Comparison of ENCODE assay signal across 35 mouse cellular contexts in genomic region chr2:89912616-89913015, GRCm38 (mm10). TPM values are rescaled to one million over a fixed set of nuclear protein-coding genes. Genes with fewer than 3 reads are reported as not detected.
"Had no signal": no experiment of that assay in that cellular context is flagged by ENCODE, and none has a peak within 500 bp of the region (broad histone marks: within the 10 kb centered on the region; RNA-seq: fewer than 3 reads in every experiment).

No protein-coding gene starts in this region.

RNA-seq across cellular contexts. Expression of gene Olfr1258, which starts 14.5 kb away (rescaled TPM):
- total RNA-seq: common myeloid progenitor, adult 5-6 weeks; forebrain, postnatal 0 days; gastrocnemius, adult 18-20 months; gastrocnemius, adult 2 months; gastrocnemius, adult 8-10 months; gastrocnemius, postnatal 10 days; gastrocnemius, postnatal 14 days; gastrocnemius, postnatal 25 days; gastrocnemius, postnatal 36 days; gastrocnemius, postnatal 4 days; granulocyte monocyte progenitor cell, adult 5-6 weeks; heart, adult 18-20 months; heart, adult 2 months; heart, adult 8-10 months had no signal
- polyA plus RNA-seq: cortical plate, adult 2 months; embryonic facial prominence, embryonic 10.5 days; embryonic facial prominence, embryonic 11.5 days; embryonic facial prominence, embryonic 12.5 days; embryonic facial prominence, embryonic 13.5 days; erythroblast, embryonic 14.5 days; forebrain, embryonic 10.5 days; forebrain, embryonic 11.5 days; forebrain, embryonic 12.5 days; forebrain, embryonic 13.5 days; forebrain, embryonic 14.5 days; forebrain, embryonic 15.5 days; forebrain, embryonic 16.5 days; forebrain, postnatal 0 days; frontal cortex, adult 2 months; gonadal fat pad, adult 2 months; heart, adult 2 months; heart, embryonic 10.5 days; heart, embryonic 11.5 days; heart, embryonic 12.5 days; heart, embryonic 13.5 days had no signal

RNA-seq across cellular contexts. Expression of gene Olfr1257, which starts 34.4 kb away (rescaled TPM):
- total RNA-seq: common myeloid progenitor, adult 5-6 weeks; forebrain, postnatal 0 days; gastrocnemius, adult 18-20 months; gastrocnemius, adult 2 months; gastrocnemius, adult 8-10 months; gastrocnemius, postnatal 10 days; gastrocnemius, postnatal 14 days; gastrocnemius, postnatal 25 days; gastrocnemius, postnatal 36 days; gastrocnemius, postnatal 4 days; granulocyte monocyte progenitor cell, adult 5-6 weeks; heart, adult 18-20 months; heart, adult 2 months; heart, adult 8-10 months had no signal
- polyA plus RNA-seq: cortical plate, adult 2 months; embryonic facial prominence, embryonic 10.5 days; embryonic facial prominence, embryonic 11.5 days; embryonic facial prominence, embryonic 12.5 days; embryonic facial prominence, embryonic 13.5 days; embryonic facial prominence, embryonic 14.5 days; embryonic facial prominence, embryonic 15.5 days; erythroblast, embryonic 14.5 days; forebrain, embryonic 10.5 days; forebrain, embryonic 11.5 days; forebrain, embryonic 12.5 days; forebrain, embryonic 13.5 days; forebrain, embryonic 14.5 days; forebrain, embryonic 15.5 days; forebrain, embryonic 16.5 days; forebrain, postnatal 0 days; frontal cortex, adult 2 months; gonadal fat pad, adult 2 months; heart, adult 2 months; heart, embryonic 10.5 days; heart, embryonic 11.5 days; heart, embryonic 12.5 days; heart, embryonic 13.5 days had no signal

RNA-seq across cellular contexts. Expression of gene Olfr1259, which starts 35.8 kb away (rescaled TPM):
- total RNA-seq: common myeloid progenitor, adult 5-6 weeks; forebrain, postnatal 0 days; gastrocnemius, adult 18-20 months; gastrocnemius, adult 2 months; gastrocnemius, adult 8-10 months; gastrocnemius, postnatal 10 days; gastrocnemius, postnatal 14 days; gastrocnemius, postnatal 25 days; gastrocnemius, postnatal 36 days; gastrocnemius, postnatal 4 days; granulocyte monocyte progenitor cell, adult 5-6 weeks; heart, adult 18-20 months; heart, adult 2 months; heart, adult 8-10 months had no signal
- polyA plus RNA-seq: cortical plate, adult 2 months; embryonic facial prominence, embryonic 10.5 days; embryonic facial prominence, embryonic 11.5 days; embryonic facial prominence, embryonic 13.5 days; embryonic facial prominence, embryonic 14.5 days; erythroblast, embryonic 14.5 days; forebrain, embryonic 10.5 days; forebrain, embryonic 11.5 days; forebrain, embryonic 12.5 days; forebrain, embryonic 13.5 days; forebrain, embryonic 14.5 days; forebrain, embryonic 15.5 days; forebrain, embryonic 16.5 days; forebrain, postnatal 0 days; gonadal fat pad, adult 2 months; heart, adult 2 months; heart, embryonic 10.5 days; heart, embryonic 11.5 days; heart, embryonic 12.5 days; heart, embryonic 13.5 days had no signal
